Mouse (Mus musculus): ENCODE measurements around the gene Gja8. TPM values are rescaled to one million over a fixed set of nuclear protein-coding genes. Genes with fewer than 3 reads are reported as not detected.

Gja8 gene
- polyA plus RNA-seq, 1 experiment from 2014 or later = not detected

GRCm38 (mm10) chr3:96905592-96905991, 20.2 kb downstream of the Gja8 start:
- H3K27ac ChIP-seq (ENCODE audit: low read length) = no peak overlapping the region
- H3K4me1 ChIP-seq (ENCODE audit: insufficient read depth, low read depth, low read length) = no peaks in the 10 kb centered on the region
- H3K9me3 ChIP-seq (ENCODE audit: low read length) = no peaks in the 10 kb centered on the region
- WGBS = 39% methylated on average over 9 of the region's 9 CpGs
- TF ChIP-seq CTCF (IDR thresholded peaks at IDR 0.05) = no peak
- no peak for TF ChIP-seq EP300 (IDR thresholded peaks at IDR 0.05)
- no peak for DNase-seq (ENCODE audit: low spot score)
- peak overlapping the region; percentile 73 for H3K4me3 ChIP-seq (ENCODE audit: low read depth, low read length)
- no peaks in the 10 kb centered on the region for H3K36me3 ChIP-seq (ENCODE audit: insufficient read depth, low read length)
- H3K27me3 ChIP-seq (replicated peaks; ENCODE audit: insufficient read depth, low read length) = no peaks in the 10 kb centered on the region
- H3K9ac ChIP-seq (replicated peaks; ENCODE audit: low read depth) = no peak overlapping the region
- ATAC-seq = no peak
- peak overlapping the region; percentile 94 for H3K4me2 ChIP-seq (replicated peaks; ENCODE audit: low read depth, low read length)

- WGBS = under 1% methylated on average over 40 of the region's 40 CpGs
- TF ChIP-seq CTCF (IDR thresholded peaks at IDR 0.05) = no peak
- TF ChIP-seq EP300 (IDR thresholded peaks at IDR 0.05) = no peak
Measured at GRCm38 (mm10) chr3:96904851-96905541, 20.8 kb downstream of the Gja8 start, which contains the start of gene Gpr89. Gpr89 (minus strand) TSS chr3:96905346.

DNA sequence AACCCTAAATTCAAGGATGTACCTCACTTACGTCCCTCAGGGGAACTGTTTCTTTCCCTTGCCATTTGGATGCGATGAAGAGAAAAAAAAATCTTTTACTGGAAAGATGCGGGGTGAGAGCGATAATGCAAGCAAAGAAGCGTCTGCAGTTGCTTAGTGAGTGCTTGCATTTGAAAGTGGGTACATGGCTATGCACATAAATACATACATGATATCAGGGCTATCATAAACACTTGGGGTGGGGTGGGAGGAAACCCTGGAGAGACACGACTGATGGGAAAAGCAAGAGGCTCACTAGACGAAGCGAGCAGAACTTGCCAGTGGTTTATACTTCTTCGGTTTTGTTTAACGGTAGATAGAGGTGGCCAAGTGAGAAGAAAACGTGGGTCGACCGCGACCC, 21.4 kb downstream of the Gja8 start, which contains the start of gene Gja5:
TSS of gene Gja5 (plus strand) at position 301 of the 400 bp plus-strand sequence.
- TF ChIP-seq EP300 (IDR thresholded peaks at IDR 0.05) (no peak), CTCF (IDR thresholded peaks at IDR 0.05) (no peak)
- 11% methylated on average over 14 of the region's 14 CpGs for WGBS
- Histone ChIP-seq H3K4me3 (ENCODE audit: low read depth, low read length) (peak within 1 kb of the TSS; percentile 73), H3K4me2 (replicated peaks; ENCODE audit: low read depth, low read length) (peak within 1 kb of the TSS; percentile 94), H3K36me3 (ENCODE audit: insufficient read depth, low read length) (no peaks in the 10 kb centered on the region), H3K9me3 (ENCODE audit: low read length) (no peaks in the 10 kb centered on the region), H3K9ac (replicated peaks; ENCODE audit: low read depth) (peak within 1 kb of the TSS; percentile 71), H3K4me1 (ENCODE audit: insufficient read depth, low read depth, low read length) (no peaks in the 10 kb centered on the region), H3K27me3 (replicated peaks; ENCODE audit: insufficient read depth, low read length) (no peaks in the 10 kb centered on the region), H3K27ac (ENCODE audit: low read length) (no peak within 1 kb of the TSS)
- ATAC-seq (no peak), DNase-seq (ENCODE audit: low spot score) (no peak)

More at GRCm38 (mm10) chr3:96904851-96905541, 20.8 kb downstream of the Gja8 start, which contains the start of gene Gpr89:
- peak within 1 kb of the TSS; percentile 71 for H3K9ac ChIP-seq (replicated peaks; ENCODE audit: low read depth)
- ATAC-seq (peak; percentile 99), DNase-seq (ENCODE audit: low spot score) (peak; percentile 95)
- no peaks in the 10 kb centered on the region for H3K9me3 ChIP-seq (ENCODE audit: low read length)
- no peak within 1 kb of the TSS for H3K27ac ChIP-seq (ENCODE audit: low read length)
- H3K36me3 ChIP-seq (ENCODE audit: insufficient read depth, low read length) = no peaks in the 10 kb centered on the region
- peak within 1 kb of the TSS; percentile 73 for H3K4me3 ChIP-seq (ENCODE audit: low read depth, low read length)
- no peaks in the 10 kb centered on the region for H3K27me3 ChIP-seq (replicated peaks; ENCODE audit: insufficient read depth, low read length)
- H3K4me1 ChIP-seq (ENCODE audit: insufficient read depth, low read depth, low read length) = no peaks in the 10 kb centered on the region
- peak within 1 kb of the TSS; percentile 94 for H3K4me2 ChIP-seq (replicated peaks; ENCODE audit: low read depth, low read length)

DNA sequence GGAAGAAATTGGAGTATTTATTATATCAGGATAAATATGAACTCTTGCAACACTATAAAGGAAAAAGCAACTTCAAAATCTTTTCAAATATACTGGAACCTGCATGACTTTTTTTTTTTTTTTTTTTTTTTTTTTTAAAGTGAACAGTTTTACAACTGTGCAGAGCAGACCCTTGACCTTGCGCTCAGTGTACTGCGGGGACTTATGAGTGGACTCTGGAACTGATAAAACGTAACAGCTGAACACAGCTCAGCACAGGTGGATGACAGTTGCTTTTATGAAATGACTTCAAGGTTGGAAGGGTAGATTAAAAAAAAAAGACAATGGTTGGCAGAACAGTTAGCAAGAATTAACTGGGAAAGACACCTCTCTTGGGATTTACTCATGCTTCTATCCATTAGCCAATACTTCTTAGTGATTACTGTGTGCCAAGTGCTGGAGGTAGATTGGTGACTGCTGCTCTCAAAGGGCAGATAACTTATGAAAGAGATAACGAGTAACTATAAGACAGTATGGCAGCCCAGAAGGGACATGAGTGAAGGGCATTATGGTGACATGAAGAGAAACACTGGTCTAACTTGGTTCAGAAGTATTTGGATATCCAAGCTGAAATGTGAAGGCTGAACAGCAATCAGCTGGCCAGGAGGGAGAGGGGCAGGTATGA, 23.4 kb downstream of the Gja8 start:
- H3K9me3 ChIP-seq (ENCODE audit: low read length) = no peaks in the 10 kb centered on the region
- H3K27ac ChIP-seq (ENCODE audit: low read length) = no peak overlapping the region
- H3K4me3 ChIP-seq (ENCODE audit: low read depth, low read length) = no peak overlapping the region
- no peaks in the 10 kb centered on the region for H3K36me3 ChIP-seq (ENCODE audit: insufficient read depth, low read length)
- no peaks in the 10 kb centered on the region for H3K4me1 ChIP-seq (ENCODE audit: insufficient read depth, low read depth, low read length)
- no peaks in the 10 kb centered on the region for H3K27me3 ChIP-seq (replicated peaks; ENCODE audit: insufficient read depth, low read length)
- no peak for DNase-seq (ENCODE audit: low spot score)
- no peak overlapping the region for H3K4me2 ChIP-seq (replicated peaks; ENCODE audit: low read depth, low read length)
- no peak for TF ChIP-seq EP300 (IDR thresholded peaks at IDR 0.05)
- TF ChIP-seq CTCF (IDR thresholded peaks at IDR 0.05) = no peak
- no peak for ATAC-seq
- 82% methylated on average over 4 of the region's 4 CpGs for WGBS
- H3K9ac ChIP-seq (replicated peaks; ENCODE audit: low read depth) = no peak overlapping the region

GRCm38 (mm10) chr3:96883690-96884089, 42.1 kb downstream of the Gja8 start:
- peaks cover 20% of the 10 kb centered on the region; the same call in 1 of the 2 replicates for H3K36me3 ChIP-seq (ENCODE audit: insufficient read depth, low read length)
- no peaks in the 10 kb centered on the region for H3K27me3 ChIP-seq (replicated peaks; ENCODE audit: insufficient read depth, low read length)
- H3K4me3 ChIP-seq (ENCODE audit: low read depth, low read length) = no peak overlapping the region
- 91% methylated on average over 7 of the region's 7 CpGs for WGBS
- no peak overlapping the region for H3K4me2 ChIP-seq (replicated peaks; ENCODE audit: low read depth, low read length)
- no peak overlapping the region for H3K9ac ChIP-seq (replicated peaks; ENCODE audit: low read depth)
- DNase-seq (ENCODE audit: low spot score) = no peak
- no peak overlapping the region for H3K27ac ChIP-seq (ENCODE audit: low read length)
- H3K9me3 ChIP-seq (ENCODE audit: low read length) = no peaks in the 10 kb centered on the region
- ATAC-seq = no peak
- H3K4me1 ChIP-seq (ENCODE audit: insufficient read depth, low read depth, low read length) = no peaks in the 10 kb centered on the region
- no peak for TF ChIP-seq EP300 (IDR thresholded peaks at IDR 0.05)
- TF ChIP-seq CTCF (IDR thresholded peaks at IDR 0.05) = no peak

GRCm38 (mm10) chr3:96882061-96882849, 43.6 kb downstream of the Gja8 start:
- TF ChIP-seq CTCF (IDR thresholded peaks at IDR 0.05) (no peak), EP300 (IDR thresholded peaks at IDR 0.05) (no peak)

More at GRCm38 (mm10) chr3:96882061-96882849, 43.6 kb downstream of the Gja8 start:
- H3K9ac ChIP-seq (replicated peaks; ENCODE audit: low read depth) = no peak overlapping the region
- no peaks in the 10 kb centered on the region for H3K4me1 ChIP-seq (ENCODE audit: insufficient read depth, low read depth, low read length)
- peaks cover 21% of the 10 kb centered on the region; the same call in 1 of the 2 replicates for H3K36me3 ChIP-seq (ENCODE audit: insufficient read depth, low read length)
- no peaks in the 10 kb centered on the region for H3K9me3 ChIP-seq (ENCODE audit: low read length)
- no peak for ATAC-seq
- no peak overlapping the region for H3K27ac ChIP-seq (ENCODE audit: low read length)
- 95% methylated on average over 14 of the region's 14 CpGs for WGBS
- H3K4me2 ChIP-seq (replicated peaks; ENCODE audit: low read depth, low read length) = no peak overlapping the region
- no peak overlapping the region for H3K4me3 ChIP-seq (ENCODE audit: low read depth, low read length)
- no peak for DNase-seq (ENCODE audit: low spot score)
- H3K27me3 ChIP-seq (replicated peaks; ENCODE audit: insufficient read depth, low read length) = no peaks in the 10 kb centered on the region
